Mouse (Mus musculus) lung, adult 2 months (tissue): ENCODE measurements around the gene Btbd1. TPM values are rescaled to one million over a fixed set of nuclear protein-coding genes. Genes with fewer than 3 reads are reported as not detected.

ENCODE experiments used
- DNase-seq: peaks from one replicate; pipeline ENCODE4 v3.0.0; 2022
- H3K4me1 ChIP-seq: fragments of 200-500 bp; 2 replicates; pipeline ENCODE4 v1.6.1; 2011; ENCODE audit warnings: low read length; ENCODE audit not compliant: control insufficient read depth, insufficient read depth
- H3K4me3 ChIP-seq: fragments of 200-500 bp; replicated peaks from 2 replicates; pipeline ENCODE3; 2011; ENCODE audit warnings: low read depth, mild to moderate bottlenecking, control low read depth, low read length; ENCODE audit errors: extremely low read depth
- CTCF ChIP-seq: fragments of 200-500 bp; IDR thresholded peaks from 2 replicates; pipeline ENCODE4 v1.5.1; 2011; ENCODE audit warnings: mild to moderate bottlenecking, low read length, control low read depth; ENCODE audit not compliant: insufficient read depth
- POLR2A ChIP-seq: fragments of 200-500 bp; IDR thresholded peaks from 2 replicates; pipeline ENCODE4 v1.6.1; 2011; ENCODE audit warnings: low read depth, mild to moderate bottlenecking, control low read depth, low read length, borderline replicate concordance; ENCODE audit errors: extremely low read depth
- WGBS: fragments of 180-500 bp; shearing (Covaris S2); methylation state at CpG from one replicate; pipeline ENCODE4 v1.1.7; 2018; 5-methylcytosine and 5-hydroxymethylcytosine counted together
- polyA plus RNA-seq: library from polyadenylated mRNA; depleted of rRNA; stranded (reverse); fragments of >200 nt; gene quantifications from 2 replicates; pipeline ENCODE4 v1.2.3, GENCODE M21; 2012; rRNA removed

The Btbd1 gene
- 27.4 and 28.7 TPM in 2 replicates for polyA plus RNA-seq

- Histone ChIP-seq H3K4me1 (peaks cover 24% of the 10 kb centered on the region), H3K4me3 (peak within 1 kb of the TSS; percentile 85)
- TF ChIP-seq CTCF (no peak), POLR2A (peak; percentile 61; the same call in 1 of the 2 replicates)
- DNase-seq = peak; percentile 76
- WGBS = under 1% methylated on average over 45 of the region's 58 CpGs
Observed at GRCm38 (mm10) chr7:81829379-81829894, at the start of gene Btbd1. Btbd1 (minus strand) TSS chr7:81829431.

- 44% methylated on average over 9 of the region's 9 CpGs for WGBS
- TF ChIP-seq CTCF (no peak), POLR2A (no peak)
- no peak for DNase-seq
- Histone ChIP-seq H3K4me1 (peaks cover 4% of the 10 kb centered on the region; the same call in 1 of the 2 replicates), H3K4me3 (no peak overlapping the region)
Observed at GRCm38 (mm10) chr7:81875372-81875771, 46.1 kb upstream of the Btbd1 start.

- 33% methylated on average over 6 of the region's 6 CpGs for WGBS
- Histone ChIP-seq H3K4me1 (peaks cover 4% of the 10 kb centered on the region; the same call in 1 of the 2 replicates), H3K4me3 (no peak overlapping the region)
- TF ChIP-seq POLR2A (no peak), CTCF (no peak)
- peak; percentile 34 for DNase-seq
Observed at GRCm38 (mm10) chr7:81874636-81875035, 45.4 kb upstream of the Btbd1 start.

GRCm38 (mm10) chr7:81873807-81874206, 44.6 kb upstream of the Btbd1 start:
- no peak for DNase-seq
- H3K4me3 ChIP-seq = no peak overlapping the region
- no peak for TF ChIP-seq POLR2A
- TF ChIP-seq CTCF = no peak
- WGBS = 23% methylated on average over 1 of the region's 1 CpGs
- peaks cover 4% of the 10 kb centered on the region; the same call in 1 of the 2 replicates for H3K4me1 ChIP-seq

- Histone ChIP-seq H3K4me3 (no peak overlapping the region), H3K4me1 (peaks cover 5% of the 10 kb centered on the region; the same call in 1 of the 2 replicates)
- TF ChIP-seq CTCF = no peak
- no peak for TF ChIP-seq POLR2A
- WGBS = 37% methylated on average over 13 of the region's 13 CpGs
- no peak for DNase-seq
Observed at GRCm38 (mm10) chr7:81872493-81873013, 43.3 kb upstream of the Btbd1 start.

GRCm38 (mm10) chr7:81868158-81868557, 38.9 kb upstream of the Btbd1 start:
- peak; percentile 81 for TF ChIP-seq CTCF
- no peak for TF ChIP-seq POLR2A
- DNase-seq = peak; percentile 68
- 27% methylated on average over 6 of the region's 6 CpGs for WGBS
- Histone ChIP-seq H3K4me1 (peaks cover 11% of the 10 kb centered on the region; the same call in 1 of the 2 replicates), H3K4me3 (no peak overlapping the region)

GRCm38 (mm10) chr7:81867231-81867930, 38.1 kb upstream of the Btbd1 start:
- H3K4me3 ChIP-seq = no peak overlapping the region
- TF ChIP-seq CTCF (no peak), POLR2A (no peak)
- H3K4me1 ChIP-seq = peaks cover 10% of the 10 kb centered on the region; the same call in 1 of the 2 replicates
- DNase-seq = no peak
- 82% methylated on average over 9 of the region's 9 CpGs for WGBS

- WGBS = 90% methylated on average over 6 of the region's 6 CpGs
- peaks cover 12% of the 10 kb centered on the region; the same call in 1 of the 2 replicates for H3K4me1 ChIP-seq
- DNase-seq = no peak
- TF ChIP-seq POLR2A (no peak), CTCF (no peak)
- no peak overlapping the region for H3K4me3 ChIP-seq
Observed at GRCm38 (mm10) chr7:81865937-81866336, 36.7 kb upstream of the Btbd1 start.

- Histone ChIP-seq H3K4me3 (no peak overlapping the region), H3K4me1 (peaks cover 13% of the 10 kb centered on the region; the same call in 1 of the 2 replicates)
- no peak for TF ChIP-seq CTCF
- no peak for TF ChIP-seq POLR2A
- WGBS = 84% methylated on average over 6 of the region's 6 CpGs
- no peak for DNase-seq
Observed at GRCm38 (mm10) chr7:81864552-81864951, 35.3 kb upstream of the Btbd1 start.
